Mouse (Mus musculus): Measurements from ENCODE around the gene Pla2g3. TPM values are rescaled to one million over a fixed set of nuclear protein-coding genes. Genes with fewer than 3 reads are reported as not detected.

Gene Pla2g3
- polyA plus RNA-seq, 1 experiment from 2014 or later, result 0.36 TPM

DNA sequence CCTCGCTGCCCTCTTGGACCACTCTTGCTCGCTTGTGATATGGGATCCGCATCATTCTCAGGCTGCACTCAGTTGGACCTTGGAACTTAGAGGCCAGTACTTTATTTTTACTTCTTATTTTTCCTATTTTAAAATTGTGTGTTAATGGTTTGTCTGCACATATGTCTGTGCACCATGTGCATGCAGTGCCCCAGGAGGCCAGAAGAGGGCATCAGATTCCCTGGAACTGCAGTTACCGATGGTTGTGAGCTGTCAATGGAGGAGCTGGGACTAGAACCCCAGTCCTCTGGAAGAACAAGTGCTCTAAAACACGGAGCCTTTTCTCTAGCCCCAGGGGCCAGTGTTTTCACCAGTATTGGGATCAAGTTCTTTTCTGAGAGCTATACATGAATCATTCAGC, 56.3 kb downstream of the Pla2g3 start:
- ATAC-seq (ENCODE audit: insufficient number of reproducible peaks, insufficient read depth, low FRiP score, low TSS enrichment), result no peak
- no peak overlapping the region for H3K27ac ChIP-seq
- no peak overlapping the region for H3K4me3 ChIP-seq
- H3K4me1 ChIP-seq, result peaks cover 5% of the 10 kb centered on the region; the same call in 1 of the 2 replicates
- H3K27me3 ChIP-seq, result no peaks in the 10 kb centered on the region
- no peak overlapping the region for H3K4me2 ChIP-seq (replicated peaks)
- 92% methylated on average over 5 of the region's 5 CpGs for WGBS
- H3K9me3 ChIP-seq, result 0 out of 2 replicates have a peak, but pooled peaks cover 7% of the 10 kb centered on the region
- H3K9ac ChIP-seq, result no peak overlapping the region
- H3K36me3 ChIP-seq, result no peaks in the 10 kb centered on the region

DNA sequence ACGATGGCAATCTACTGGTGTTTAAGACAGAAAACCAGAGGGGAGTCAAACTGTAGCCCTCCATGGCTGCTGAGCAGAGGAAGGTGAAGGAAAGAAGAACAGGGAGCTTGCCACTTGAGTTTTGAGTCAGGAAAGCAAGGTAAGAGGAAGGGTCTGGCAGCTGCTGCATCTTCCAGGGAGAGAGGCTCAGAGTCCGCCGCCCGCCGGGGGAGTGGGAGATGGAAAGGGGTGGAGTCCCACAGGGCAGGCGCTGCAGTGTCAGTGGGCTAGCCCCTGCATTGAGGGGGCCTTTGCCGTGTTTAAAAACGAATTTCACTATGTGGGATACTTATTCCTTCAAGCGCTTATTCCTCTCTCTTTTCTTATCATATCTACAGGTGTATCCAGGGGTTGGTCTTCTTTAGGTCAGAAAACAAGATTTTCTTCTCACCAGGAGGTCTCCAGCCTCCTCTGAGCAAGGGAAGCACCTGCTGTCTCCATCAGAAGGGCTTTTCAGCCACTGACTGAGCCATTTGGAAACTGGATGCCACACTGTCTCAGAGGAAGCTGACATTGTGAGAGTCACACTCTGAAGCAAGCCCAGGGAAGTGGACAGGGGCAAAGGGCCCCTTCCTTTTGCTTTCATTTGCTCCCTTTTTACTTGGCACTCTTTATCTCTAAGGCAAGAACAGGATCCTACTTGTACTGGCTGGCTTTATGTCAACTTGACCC, 57.6 kb downstream of the Pla2g3 start:
- no peaks in the 10 kb centered on the region for H3K36me3 ChIP-seq
- peaks cover 5% of the 10 kb centered on the region; the same call in 1 of the 2 replicates for H3K4me1 ChIP-seq
- H3K9me3 ChIP-seq, result 0 out of 2 replicates have a peak, but pooled peaks cover 7% of the 10 kb centered on the region
- H3K4me3 ChIP-seq, result no peak overlapping the region
- 0 out of 2 replicates have a peak overlapping the region, but pooled peaks have one; percentile 14 for H3K27ac ChIP-seq
- H3K4me2 ChIP-seq (replicated peaks), result no peak overlapping the region
- ATAC-seq (ENCODE audit: insufficient number of reproducible peaks, insufficient read depth, low FRiP score, low TSS enrichment), result no peak
- H3K9ac ChIP-seq, result no peak overlapping the region
- 16% methylated on average over 9 of the region's 9 CpGs for WGBS
- H3K27me3 ChIP-seq, result no peaks in the 10 kb centered on the region

DNA sequence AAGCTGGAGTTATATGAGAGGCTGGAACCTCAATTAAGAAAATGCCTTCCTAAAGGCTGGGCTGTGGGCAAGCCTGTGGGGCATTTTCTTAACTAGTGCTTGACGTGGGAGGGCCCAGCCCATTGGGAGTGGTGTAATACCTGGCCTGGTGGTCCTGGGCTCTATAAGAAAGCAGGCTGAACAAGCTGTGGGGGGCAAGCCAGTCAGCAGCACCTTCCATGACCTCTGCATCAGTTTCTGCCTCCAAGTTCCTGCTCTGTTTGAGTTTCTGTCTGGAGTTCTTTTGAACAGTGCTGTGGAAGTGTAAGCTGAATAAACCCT, 58.1 kb downstream of the Pla2g3 start:
- WGBS, result 19% methylated on average over 1 of the region's 1 CpGs
- no peak for ATAC-seq (ENCODE audit: insufficient number of reproducible peaks, insufficient read depth, low FRiP score, low TSS enrichment)
- Histone ChIP-seq H3K36me3 (no peaks in the 10 kb centered on the region), H3K9me3 (0 out of 2 replicates have a peak, but pooled peaks cover 7% of the 10 kb centered on the region), H3K27ac (0 out of 2 replicates have a peak overlapping the region, but pooled peaks have one; percentile 30), H3K4me1 (peaks cover 5% of the 10 kb centered on the region; the same call in 1 of the 2 replicates), H3K27me3 (no peaks in the 10 kb centered on the region), H3K9ac (no peak overlapping the region), H3K4me2 (replicated peaks) (no peak overlapping the region), H3K4me3 (no peak overlapping the region)

DNA sequence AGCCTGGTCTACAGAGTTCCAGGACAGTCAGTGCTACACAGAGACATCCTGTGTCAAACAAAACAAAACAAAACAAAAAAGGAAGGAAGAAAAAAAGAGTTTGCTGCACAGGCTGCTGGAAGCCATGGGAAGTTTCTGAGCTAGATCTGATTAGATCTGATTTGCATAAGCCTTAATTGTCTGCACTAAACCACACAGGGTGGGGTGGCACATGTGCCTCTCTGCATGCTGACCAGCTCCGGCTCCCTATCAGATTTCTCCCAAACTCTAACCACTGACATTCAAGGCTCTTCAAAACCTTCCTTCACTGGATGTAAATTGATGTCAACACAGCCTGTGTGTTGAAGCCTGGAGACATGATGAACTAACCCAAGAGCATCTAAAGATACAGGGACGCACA, 59.0 kb downstream of the Pla2g3 start:
- H3K4me2 ChIP-seq (replicated peaks), result no peak overlapping the region
- H3K4me3 ChIP-seq, result no peak overlapping the region
- no peaks in the 10 kb centered on the region for H3K36me3 ChIP-seq
- H3K9ac ChIP-seq, result no peak overlapping the region
- peaks cover 5% of the 10 kb centered on the region; the same call in 1 of the 2 replicates for H3K4me1 ChIP-seq
- WGBS, result 80% methylated on average over 2 of the region's 2 CpGs
- no peaks in the 10 kb centered on the region for H3K27me3 ChIP-seq
- ATAC-seq (ENCODE audit: insufficient number of reproducible peaks, insufficient read depth, low FRiP score, low TSS enrichment), result no peak
- H3K27ac ChIP-seq, result no peak overlapping the region
- 0 out of 2 replicates have a peak, but pooled peaks cover 7% of the 10 kb centered on the region for H3K9me3 ChIP-seq

DNA sequence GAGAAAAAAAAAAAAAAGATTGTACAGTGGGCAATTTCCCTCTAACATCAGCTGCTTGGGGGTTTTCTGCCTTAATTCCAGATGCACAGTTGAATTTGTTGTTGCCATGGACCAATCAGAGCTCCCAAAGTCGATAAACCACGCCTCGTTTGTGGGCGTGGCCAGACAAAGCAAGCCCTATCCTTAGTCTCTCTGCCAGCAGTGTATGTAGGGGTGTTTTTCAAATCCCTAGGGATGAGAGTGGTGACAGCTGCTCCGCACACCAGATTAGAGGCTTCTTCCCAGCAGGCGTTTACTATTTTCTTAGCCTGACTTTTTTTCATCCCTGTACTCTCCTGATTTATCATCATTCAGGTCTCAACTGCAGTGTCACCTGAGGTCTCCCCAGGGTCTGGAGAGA, 59.9 kb downstream of the Pla2g3 start:
- 44% methylated on average over 6 of the region's 6 CpGs for WGBS
- Histone ChIP-seq H3K27me3 (no peaks in the 10 kb centered on the region), H3K4me3 (no peak overlapping the region), H3K9me3 (0 out of 2 replicates have a peak, but pooled peaks cover 7% of the 10 kb centered on the region), H3K27ac (no peak overlapping the region), H3K36me3 (no peaks in the 10 kb centered on the region), H3K9ac (no peak overlapping the region), H3K4me2 (replicated peaks) (no peak overlapping the region), H3K4me1 (peaks cover 5% of the 10 kb centered on the region; the same call in 1 of the 2 replicates)
- ATAC-seq (ENCODE audit: insufficient number of reproducible peaks, insufficient read depth, low FRiP score, low TSS enrichment), result no peak

DNA sequence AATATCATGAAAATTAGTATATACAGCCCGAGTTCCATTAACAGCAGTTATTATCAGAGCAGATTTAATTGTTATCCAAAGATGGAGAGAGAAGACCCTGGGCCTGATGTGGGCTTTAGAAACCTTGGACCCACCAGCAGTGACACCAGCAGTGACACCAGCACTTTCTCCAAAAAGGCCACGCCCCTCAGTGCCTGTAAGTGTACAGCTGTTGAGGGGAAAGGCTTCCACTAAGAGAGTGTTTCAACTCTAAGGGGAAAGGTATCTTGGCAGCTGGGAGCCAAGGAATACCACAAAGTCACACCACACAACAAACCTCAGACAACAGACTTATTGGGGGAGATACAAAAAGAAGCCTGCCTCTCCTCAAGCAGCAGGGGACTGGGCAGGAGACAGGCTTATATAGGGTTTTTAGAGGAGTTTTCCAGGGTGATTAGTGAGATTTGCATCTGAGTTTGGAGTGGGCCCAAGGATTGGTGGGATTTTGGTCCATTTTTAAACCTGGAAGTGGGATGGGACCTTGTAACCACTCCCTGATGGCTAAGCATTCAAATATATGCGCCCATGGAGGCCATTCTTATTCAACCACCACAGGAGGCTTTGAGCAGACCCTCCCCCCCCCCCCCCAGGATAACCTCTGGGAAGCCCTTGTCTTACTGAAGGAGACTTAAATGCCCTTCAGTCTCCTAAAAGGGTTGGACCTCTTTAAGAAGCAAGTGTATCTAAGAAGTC, 60.6 kb downstream of the Pla2g3 start:
- H3K27ac ChIP-seq, result no peak overlapping the region
- H3K9me3 ChIP-seq, result 0 out of 2 replicates have a peak, but pooled peaks cover 7% of the 10 kb centered on the region
- 62% methylated on average over 3 of the region's 3 CpGs for WGBS
- H3K27me3 ChIP-seq, result no peaks in the 10 kb centered on the region
- no peak overlapping the region for H3K4me2 ChIP-seq (replicated peaks)
- no peaks in the 10 kb centered on the region for H3K36me3 ChIP-seq
- H3K4me3 ChIP-seq, result no peak overlapping the region
- H3K9ac ChIP-seq, result no peak overlapping the region
- no peak for ATAC-seq (ENCODE audit: insufficient number of reproducible peaks, insufficient read depth, low FRiP score, low TSS enrichment)
- H3K4me1 ChIP-seq, result peaks cover 5% of the 10 kb centered on the region; the same call in 1 of the 2 replicates

Other genes with a start within 250 kb of the Pla2g3 start
- 217 and 229 TPM in 2 replicates for gene Drg1, start 221.9 kb upstream of the Pla2g3 start, polyA plus RNA-seq (2016; fragmentation: Nextera tagmentation; extraction: Ambion mirVana)
- gene Patz1, start 199.4 kb upstream of the Pla2g3 start, polyA plus RNA-seq (2016; fragmentation: Nextera tagmentation; extraction: Ambion mirVana), result 84.3 and 85.3 TPM in 2 replicates
- 12.4 and 15.1 TPM in 2 replicates for gene Pik3ip1, start 157.9 kb upstream of the Pla2g3 start, polyA plus RNA-seq (2016; fragmentation: Nextera tagmentation; extraction: Ambion mirVana)
- 69.1 and 75.1 TPM in 2 replicates for gene Limk2, start 79.1 kb upstream of the Pla2g3 start, polyA plus RNA-seq (2016; fragmentation: Nextera tagmentation; extraction: Ambion mirVana)
- gene Rnf185, start 35.9 kb upstream of the Pla2g3 start, polyA plus RNA-seq (2016; fragmentation: Nextera tagmentation; extraction: Ambion mirVana), result 35.7 and 39.5 TPM in 2 replicates
- 0.50 and 0.55 TPM in 2 replicates for gene Inpp5j, start 16.5 kb downstream of the Pla2g3 start, polyA plus RNA-seq (2016; fragmentation: Nextera tagmentation; extraction: Ambion mirVana)
- gene Selenom, start 26.4 kb downstream of the Pla2g3 start, polyA plus RNA-seq (2016; fragmentation: Nextera tagmentation; extraction: Ambion mirVana), result 102 and 110 TPM in 2 replicates
- 51.0 and 55.7 TPM in 2 replicates for gene Smtn, start 52.3 kb downstream of the Pla2g3 start, polyA plus RNA-seq (2016; fragmentation: Nextera tagmentation; extraction: Ambion mirVana)
- gene Morc2a, start 160.9 kb downstream of the Pla2g3 start, polyA plus RNA-seq (2016; fragmentation: Nextera tagmentation; extraction: Ambion mirVana), result 49.1 and 54.5 TPM in 2 replicates